Mouse (Mus musculus) C2C12 (cell line): ENCODE results near the gene Tulp2.

Source experiments
- CTCF ChIP-seq: IDR thresholded peaks from one replicate; pipeline ENCODE4 v1.5.1; 2011; ENCODE audit not compliant: control insufficient read depth, insufficient read depth, insufficient read length
- USF1 ChIP-seq: IDR thresholded peaks from one replicate; pipeline ENCODE4 v1.6.1; 2011; ENCODE audit warnings: low read depth, mild to moderate bottlenecking, control low read depth, moderate library complexity

DNA sequence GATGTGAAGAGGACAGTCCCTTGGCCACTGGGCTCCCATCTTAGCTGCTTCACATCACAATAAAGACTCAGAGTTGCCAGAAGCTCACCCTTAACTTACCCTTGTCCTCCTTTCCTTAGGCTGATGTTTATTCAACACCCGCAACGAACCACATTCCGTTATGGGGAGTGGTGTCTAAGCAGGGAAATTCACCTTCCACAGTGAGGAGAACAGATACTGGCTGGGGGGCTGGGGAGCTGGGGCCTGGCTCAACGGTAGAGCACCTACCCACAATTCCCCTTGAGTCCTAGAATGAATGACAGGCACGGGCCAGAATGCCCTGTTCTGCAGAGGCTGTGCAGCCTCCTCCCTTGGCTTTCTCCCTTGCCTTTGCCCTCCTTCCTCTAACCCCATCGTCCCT lies 77.2 kb downstream of the Tulp2 start:
- no peak for TF ChIP-seq USF1
- no peak for TF ChIP-seq CTCF
